Mouse (Mus musculus) CH12.LX (cell line): ENCODE results near the gene Exoc7. TPM values are rescaled to one million over a fixed set of nuclear protein-coding genes. Genes with fewer than 3 reads are reported as not detected.

Source experiments
- DNase-seq: peaks from one replicate; pipeline ENCODE4 v3.0.0-alpha.2; 2013; ENCODE audit errors: extremely low read depth
- H3K27ac ChIP-seq: 2 replicates; pipeline ENCODE4 v1.5.1; 2012; ENCODE audit warnings: low read depth, mild to moderate bottlenecking, control low read depth, moderate library complexity; ENCODE audit not compliant: insufficient read depth
- H3K27me3 ChIP-seq: replicated peaks from 2 replicates; pipeline ENCODE3; 2012; ENCODE audit warnings: inconsistent platforms
- H3K36me3 ChIP-seq, 2 experiments: replicated peaks in 1 of 2; 2 replicates each; pipeline versions ENCODE3 to v1.6.1; 2012; ENCODE audit warnings: inconsistent platforms in 1 of 2, low read length in 1 of 2, mild to moderate bottlenecking in 1 of 2, mixed read lengths in 1 of 2, moderate library complexity in 1 of 2; ENCODE audit not compliant: control insufficient read depth in 1 of 2, insufficient read depth in 1 of 2
- H3K4me1 ChIP-seq, 2 experiments: 2 replicates each; pipeline ENCODE4 v1.6.1; 2012; ENCODE audit warnings: inconsistent platforms in 1 of 2, moderate library complexity in 1 of 2; ENCODE audit not compliant: insufficient read depth in 2 of 2, control insufficient read depth in 1 of 2
- H3K4me2 ChIP-seq: 2 replicates; pipeline ENCODE4 v1.6.1; 2012; ENCODE audit warnings: low read depth, mild to moderate bottlenecking, control low read depth; ENCODE audit not compliant: poor library complexity, insufficient read depth, severe bottlenecking
- H3K4me3 ChIP-seq, 3 experiments: fragments of 150-350 bp in 1 of 3; sonication (generic) in 1 of 3; replicated peaks in 1 of 3; 2 replicates each; pipeline versions ENCODE3 to v1.5.1; 2011 to 2012; ENCODE audit warnings: low read depth in 2 of 3, low read length in 2 of 3, mild to moderate bottlenecking in 2 of 3, moderate library complexity in 2 of 3, control low read depth in 1 of 3, improper control_type of control experiment in 1 of 3, inconsistent platforms in 1 of 3, mixed read lengths in 1 of 3; ENCODE audit not compliant: poor library complexity in 1 of 3
- H3K79me2 ChIP-seq: replicated peaks from 2 replicates; pipeline ENCODE4 v1.6.1; 2012; ENCODE audit warnings: mild to moderate bottlenecking, moderate library complexity; ENCODE audit not compliant: control insufficient read depth, poor library complexity, insufficient read depth, severe bottlenecking; ENCODE audit errors: extremely low read depth
- H3K9ac ChIP-seq: 2 replicates; pipeline ENCODE4 v1.6.1; 2012; ENCODE audit warnings: low read depth, mild to moderate bottlenecking, control low read depth, moderate library complexity; ENCODE audit not compliant: insufficient read depth
- H3K9me3 ChIP-seq: replicated peaks from 2 replicates; pipeline ENCODE3; 2012; ENCODE audit warnings: low read length, inconsistent platforms, mixed read lengths
- CHD1 ChIP-seq: IDR thresholded peaks from 2 replicates; pipeline ENCODE4 v1.6.1; 2012; ENCODE audit warnings: low read depth, low read length, improper control_type of control experiment, inconsistent platforms
- CHD2 ChIP-seq: IDR thresholded peaks from 2 replicates; pipeline ENCODE4 v1.6.1; 2011; ENCODE audit warnings: low read length, improper control_type of control experiment
- EP300 ChIP-seq: IDR thresholded peaks from 2 replicates; pipeline ENCODE4 v1.6.1; 2011; ENCODE audit warnings: low read length, improper control_type of control experiment
- GABPA ChIP-seq: IDR thresholded peaks from 2 replicates; pipeline ENCODE4 v1.6.1; 2012; ENCODE audit warnings: low read depth, low read length, improper control_type of control experiment, inconsistent platforms; ENCODE audit not compliant: insufficient replicate concordance
- IRF4 ChIP-seq: IDR thresholded peaks from 2 replicates; pipeline ENCODE4 v1.6.1; 2014; ENCODE audit warnings: low read depth, mild to moderate bottlenecking, inconsistent platforms, low read length, improper control_type of control experiment
- JUND ChIP-seq: conservative IDR thresholded peaks from 2 replicates; pipeline ENCODE4 v1.6.1; 2011; ENCODE audit warnings: low read depth, low read length, improper control_type of control experiment
- MAFK ChIP-seq: IDR thresholded peaks from 2 replicates; pipeline ENCODE4 v1.6.1; 2011; ENCODE audit warnings: low read length, improper control_type of control experiment; ENCODE audit not compliant: insufficient replicate concordance
- SIN3A ChIP-seq: IDR thresholded peaks from 2 replicates; pipeline ENCODE4 v1.6.1; 2012; ENCODE audit warnings: low read length, improper control_type of control experiment, inconsistent platforms
- SMC3 ChIP-seq: IDR thresholded peaks from 2 replicates; pipeline ENCODE4 v1.6.1; 2011; ENCODE audit warnings: low read depth, low read length, improper control_type of control experiment
- ZC3H11A ChIP-seq: IDR thresholded peaks from 2 replicates; pipeline ENCODE4 v1.6.1; 2012; ENCODE audit warnings: low read depth, mild to moderate bottlenecking, inconsistent platforms, low read length, improper control_type of control experiment
- ZKSCAN1 ChIP-seq: IDR thresholded peaks from 2 replicates; pipeline ENCODE4 v1.6.1; 2012; ENCODE audit warnings: low read depth, inconsistent platforms, low read length, improper control_type of control experiment, borderline replicate concordance
- ZNF384 ChIP-seq: IDR thresholded peaks from 2 replicates; pipeline ENCODE4 v1.6.1; 2012; ENCODE audit warnings: low read depth, low read length, improper control_type of control experiment, inconsistent platforms
- dilution Hi-C: fragments of 300-500 bp; cut with MboI; formaldehyde crosslinking; loops from 2 replicates; pipeline ENCODE4 v1.14.3; 2020; ENCODE audit warnings: low sequenced_read_pairs; ENCODE audit not compliant: extremely low pct_unique_long_range_greater_than_20kb, extremely low pct_ligation_motif_present
- in situ Hi-C: fragments of 300-500 bp; cut with MboI; formaldehyde crosslinking; loops from 3 replicates; pipeline ENCODE4 v1.14.3; 2019; ENCODE audit warnings: low sequenced_read_pairs, low pct_ligation_motif_present, low pct_unique_long_range_greater_than_20kb, mixed read lengths
- polyA plus RNA-seq: library from polyadenylated mRNA; unstranded; fragments of >175 nt; gene quantifications from 2 replicates; pipeline ENCODE4 v1.2.1, GENCODE M21; 2012; ENCODE audit warnings: low read depth; ENCODE audit not compliant: insufficient read length
- total RNA-seq, 2 experiments: library from RNA; depleted of rRNA; stranded (reverse); fragments of 300-350 nt in 1 of 2; fragments of >200 nt in 1 of 2; gene quantifications; 2 replicates each; pipeline ENCODE4 v1.2.3; 2012 to 2014

Exoc7 gene
- total and polyA plus RNA-seq, 3 experiments, result 32.2 to 51.8 (median 42.1) TPM

GRCm38 (mm10) chr11:116259461-116259860 is 47.6 kb downstream of the Exoc7 start:
- Histone ChIP-seq H3K36me3 (peaks cover 82 to 98% of the 10 kb centered on the region in 2 experiments), H3K9ac (no peak overlapping the region), H3K79me2 (peaks cover 23% of the 10 kb centered on the region), H3K4me3 (no peak overlapping the region), H3K4me1 (peaks cover 12 to 20% of the 10 kb centered on the region in 2 experiments), H3K9me3 (no peaks in the 10 kb centered on the region), H3K27me3 (no peaks in the 10 kb centered on the region), H3K4me2 (no peak overlapping the region)
- dilution Hi-C loops, result no loop called here
- no peak for TF ChIP-seq JUND
- no peak for TF ChIP-seq SIN3A
- TF ChIP-seq ZKSCAN1, result no peak
- TF ChIP-seq CHD2, result no peak
- TF ChIP-seq, all 38 proteins: peak for 0
- DNase-seq, result no peak
- no peak overlapping the region for H3K27ac ChIP-seq
- in situ Hi-C loops, result no loop called here

- Histone ChIP-seq H3K9me3 (no peaks in the 10 kb centered on the region), H3K4me1 (peaks cover 14 to 33% of the 10 kb centered on the region in 2 experiments), H3K36me3 (peaks cover 78 to 96% of the 10 kb centered on the region in 2 experiments), H3K79me2 (peaks cover 23% of the 10 kb centered on the region), H3K9ac (no peak overlapping the region), H3K4me3 (no peak overlapping the region), H3K4me2 (no peak overlapping the region), H3K27me3 (no peaks in the 10 kb centered on the region), H3K27ac (0 out of 2 replicates have a peak overlapping the region, but pooled peaks have one; percentile 1)
- no peak for DNase-seq
- in situ Hi-C loops (no loop called here), dilution Hi-C loops (no loop called here)
- TF ChIP-seq IRF4 (no peak), ZNF384 (no peak), SMC3 (no peak), EP300 (no peak), ZC3H11A (no peak), CHD1 (no peak), GABPA (no peak), MAFK (no peak)
Measured at GRCm38 (mm10) chr11:116255982-116256675, 50.9 kb downstream of the Exoc7 start.
